Mouse (Mus musculus) naive thymus-derived CD4-positive, alpha-beta T cell, adult 2 months (primary cell): ENCODE data around the gene Ccdc88c.

Experiments
- DNase-seq: peaks from one replicate; pipeline ENCODE4 v3.0.0-alpha.2; 2011; ENCODE audit warnings: low read depth

Ccdc88c gene

DNA sequence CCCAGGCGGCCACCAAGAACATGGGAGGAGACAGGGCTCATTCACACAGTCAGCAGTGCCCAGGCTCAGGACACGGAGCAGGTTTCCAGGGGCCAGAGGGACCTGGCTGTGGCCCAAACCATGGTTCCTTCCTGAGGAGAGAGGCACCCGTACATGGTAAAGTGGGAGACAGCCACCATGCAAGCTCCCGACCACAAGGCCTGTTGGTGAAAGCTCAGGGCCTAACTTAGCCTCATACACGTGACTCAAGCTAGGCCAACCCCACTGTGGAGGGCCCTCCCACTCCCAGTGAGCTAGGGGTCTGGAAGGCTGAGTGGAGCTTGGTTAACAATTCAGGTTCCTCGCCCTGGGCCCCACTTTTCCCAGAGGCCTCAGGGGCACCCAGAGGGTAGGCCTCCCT, 150.9 kb downstream of the Ccdc88c start:
- DNase-seq = no peak

DNA sequence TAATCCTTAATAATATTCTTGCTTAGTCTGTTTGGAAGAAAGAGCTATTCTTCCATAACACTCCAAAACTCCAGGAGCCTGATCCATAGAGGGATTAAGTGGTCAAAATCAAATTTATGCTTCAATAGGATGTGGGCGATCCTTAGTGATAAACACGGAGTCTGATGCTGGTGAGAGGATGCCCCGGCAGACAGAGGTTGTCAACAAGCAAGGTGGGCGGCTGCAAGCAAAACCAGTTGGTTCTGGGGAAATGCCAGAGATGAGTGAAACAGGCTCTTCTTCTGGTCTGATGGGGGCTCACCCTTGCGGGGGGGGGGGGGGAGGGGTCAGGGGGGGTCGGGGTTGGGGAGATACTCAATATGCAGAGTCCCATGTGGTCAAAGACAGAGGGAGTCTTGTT, 152.9 kb downstream of the Ccdc88c start:
- no peak for DNase-seq

DNA sequence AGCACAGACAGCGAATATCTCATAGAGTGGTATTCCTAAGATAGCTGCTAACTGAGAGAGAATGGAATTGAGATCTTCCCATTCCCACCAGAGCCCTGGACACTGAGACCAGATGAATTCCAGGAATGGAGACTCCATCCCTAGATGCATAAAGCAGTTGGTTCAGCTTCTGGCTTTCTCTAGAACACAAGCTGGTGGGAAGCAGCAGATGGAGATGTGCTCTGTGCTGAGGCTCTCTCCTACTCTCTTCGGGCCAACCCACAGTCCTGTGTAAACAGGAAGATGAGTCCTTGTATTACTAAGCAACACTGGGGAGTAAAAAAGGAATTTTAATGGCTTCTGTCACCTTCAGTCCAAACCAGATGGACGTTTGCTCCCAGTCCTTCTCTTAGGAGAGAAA, 153.3 kb downstream of the Ccdc88c start:
- DNase-seq = no peak

DNA sequence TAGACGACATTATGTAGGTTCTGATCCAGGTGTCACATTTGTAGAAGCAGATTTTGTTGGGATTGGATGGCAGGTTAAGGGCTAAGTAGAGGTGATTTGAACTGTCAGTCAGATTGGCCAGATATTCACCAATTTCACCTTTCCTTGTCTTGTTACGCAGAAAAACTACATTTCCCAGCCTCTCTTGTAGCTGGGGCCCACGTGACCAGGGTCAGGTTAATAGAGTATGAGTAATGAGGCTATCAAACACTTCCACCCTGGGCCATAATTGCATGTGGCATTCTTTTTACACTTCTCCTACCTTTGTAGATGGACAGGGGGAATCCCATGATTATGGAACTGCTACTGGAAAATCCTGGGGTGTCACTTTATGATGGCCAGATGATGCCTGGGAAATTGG, 155.2 kb downstream of the Ccdc88c start:
- DNase-seq = no peak

DNA sequence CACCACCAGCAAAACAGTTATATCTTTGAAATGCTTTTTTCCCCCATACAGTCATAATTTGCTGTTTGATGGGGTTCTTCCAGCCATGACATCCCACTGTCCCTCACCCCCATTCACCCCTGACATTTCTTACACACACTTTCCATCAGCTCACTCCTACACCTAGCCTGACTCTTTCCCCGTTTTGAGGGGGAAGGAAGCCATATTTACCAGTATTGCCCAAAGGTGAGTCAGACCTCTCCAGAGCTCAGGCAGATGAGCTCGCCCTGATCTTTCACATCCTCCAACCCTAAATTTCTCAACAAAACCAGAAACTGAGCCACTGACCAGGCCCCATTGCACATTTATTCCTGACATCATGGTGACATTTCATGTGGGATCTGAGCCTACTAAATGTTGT, 157.0 kb downstream of the Ccdc88c start:
- no peak for DNase-seq

DNA sequence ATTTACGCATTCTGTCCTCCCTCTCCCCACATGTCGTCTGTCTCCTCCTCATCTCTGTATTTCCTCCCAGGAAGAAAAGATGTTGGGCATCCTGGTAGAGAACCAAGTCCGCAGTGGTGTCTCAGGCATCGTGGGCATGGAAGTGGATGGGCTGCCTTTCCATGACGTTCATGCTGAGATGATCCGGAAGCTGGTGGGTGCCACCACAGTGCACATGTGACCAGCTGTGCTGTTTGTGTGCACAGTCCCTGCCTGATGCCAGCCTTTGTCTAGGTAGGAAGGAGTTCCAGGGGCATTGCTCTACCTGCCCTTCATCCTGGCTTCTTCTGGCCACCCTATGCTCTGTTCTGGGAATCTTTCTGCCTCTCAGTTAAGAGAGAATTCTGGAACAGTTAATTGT, 157.6 kb downstream of the Ccdc88c start:
- no peak for DNase-seq

DNA sequence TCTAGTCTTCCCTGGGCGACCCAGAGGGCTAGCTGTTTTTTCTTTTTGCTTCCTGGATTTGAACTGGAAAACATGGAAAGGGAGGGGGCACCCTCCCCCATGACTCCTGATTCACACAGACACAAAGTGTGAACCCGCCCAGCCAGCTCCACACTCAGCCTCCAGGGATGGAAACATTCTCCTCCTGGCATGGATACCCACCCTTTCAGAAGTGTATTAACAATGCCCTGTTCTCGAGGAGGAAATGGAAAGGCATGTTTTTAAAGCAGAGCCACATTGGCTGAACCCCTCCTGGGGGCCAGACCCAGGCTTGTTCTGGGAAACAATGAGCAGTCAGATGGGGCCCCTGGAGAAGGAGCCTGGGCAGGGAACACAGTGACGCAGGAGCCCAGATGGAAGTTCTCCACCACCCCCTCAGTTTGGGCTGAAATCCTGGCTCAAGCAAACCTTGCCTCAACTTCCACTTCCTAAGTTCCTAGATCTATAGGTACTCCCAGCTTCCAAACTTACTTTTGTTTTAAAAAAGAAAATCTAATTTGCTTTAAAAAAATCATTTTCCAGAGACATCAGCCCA, 160.7 kb downstream of the Ccdc88c start:
- no peak for DNase-seq

DNA sequence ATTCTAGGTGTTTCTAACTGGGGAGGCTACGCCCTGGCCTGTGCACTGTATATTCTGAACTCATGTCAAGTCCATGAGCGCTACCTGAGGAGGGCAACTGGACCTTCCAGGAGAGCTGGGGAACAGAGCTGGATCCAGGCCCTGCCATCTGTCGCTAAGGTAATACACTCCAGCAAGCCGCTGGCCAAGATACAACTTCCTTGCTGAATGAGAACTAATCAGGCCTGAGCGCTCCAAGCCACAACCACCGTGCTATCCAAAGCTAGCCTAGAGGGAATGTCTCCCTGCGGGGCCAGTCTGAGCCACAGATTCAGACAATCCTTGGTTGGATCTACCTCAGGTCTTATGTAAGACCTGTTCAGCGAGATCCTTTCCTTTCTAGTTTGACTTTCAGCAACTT, 161.8 kb downstream of the Ccdc88c start:
- no peak for DNase-seq

DNA sequence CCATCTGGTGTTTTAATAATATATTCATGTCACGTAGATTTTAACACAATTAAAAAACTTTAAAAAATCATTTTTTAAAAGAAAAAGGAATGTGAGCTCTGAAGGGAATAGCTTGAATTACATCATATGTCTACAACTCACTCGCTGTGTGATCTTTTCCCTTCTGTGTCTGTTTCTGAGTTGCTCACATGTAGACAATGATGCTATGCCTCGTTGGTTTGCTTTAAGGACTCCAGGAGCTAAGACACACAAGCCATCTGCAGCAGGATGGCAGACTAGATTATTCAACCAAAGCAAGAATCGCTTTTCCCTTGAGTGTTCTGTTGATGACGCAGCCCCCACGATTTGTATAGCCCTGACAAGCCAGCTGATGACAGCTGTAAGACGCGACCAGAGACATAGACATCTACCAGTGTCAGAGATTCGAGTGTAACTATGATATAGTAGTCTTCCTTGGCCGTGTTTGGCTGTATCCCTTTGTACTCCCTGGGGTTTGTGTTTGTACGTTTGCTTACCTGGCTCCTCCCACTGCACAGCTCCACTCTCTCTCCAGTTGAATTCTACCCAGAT, 163.3 kb downstream of the Ccdc88c start:
- no peak for DNase-seq

DNA sequence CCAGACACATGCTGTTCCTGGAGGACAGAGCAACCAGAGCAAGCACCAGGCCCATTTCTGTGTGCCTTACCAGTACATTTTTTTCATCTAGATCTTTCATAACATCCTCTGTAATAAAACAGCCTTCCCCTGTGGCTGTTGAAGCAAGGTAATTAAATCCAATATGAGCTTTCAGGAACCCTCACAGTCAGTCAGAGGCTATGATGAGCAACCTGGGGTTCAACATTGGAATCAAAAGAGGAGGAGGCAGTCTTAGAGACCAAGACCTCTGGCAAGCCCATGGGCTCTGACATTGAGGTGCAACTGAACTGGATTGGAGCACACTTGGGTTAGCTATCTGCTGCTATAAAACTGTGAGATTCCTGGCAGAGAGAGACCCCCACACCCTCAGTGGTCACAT, 163.8 kb downstream of the Ccdc88c start:
- DNase-seq = no peak

DNA sequence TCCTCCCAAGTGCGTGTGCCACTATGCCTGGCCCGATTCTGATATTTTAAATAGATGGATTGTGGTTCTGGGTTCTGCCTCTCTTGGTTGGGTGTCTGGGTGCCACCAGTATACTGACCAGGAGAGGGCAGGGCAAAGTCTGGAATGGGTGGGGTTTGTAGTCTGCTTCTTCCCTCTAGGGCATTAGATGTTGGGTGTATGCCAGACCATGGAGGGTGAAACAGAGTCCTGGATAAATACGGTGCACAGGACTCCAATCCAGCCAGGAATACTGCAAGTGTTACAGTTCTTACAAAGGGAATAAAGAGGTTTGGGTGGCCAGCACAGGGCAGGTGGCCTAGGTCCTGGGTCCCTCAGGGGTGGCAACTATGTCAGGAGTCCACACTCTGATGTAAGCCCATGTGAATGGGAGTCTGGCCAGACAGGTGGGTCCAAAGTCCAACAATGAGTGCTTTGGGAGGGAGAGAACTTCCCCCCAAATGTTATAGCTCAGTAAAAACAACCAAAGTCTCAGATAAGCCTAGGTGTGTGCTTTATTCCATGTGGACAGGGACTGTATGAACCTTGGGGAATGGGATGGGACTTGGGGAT, 165.9 kb downstream of the Ccdc88c start:
- DNase-seq = no peak

DNA sequence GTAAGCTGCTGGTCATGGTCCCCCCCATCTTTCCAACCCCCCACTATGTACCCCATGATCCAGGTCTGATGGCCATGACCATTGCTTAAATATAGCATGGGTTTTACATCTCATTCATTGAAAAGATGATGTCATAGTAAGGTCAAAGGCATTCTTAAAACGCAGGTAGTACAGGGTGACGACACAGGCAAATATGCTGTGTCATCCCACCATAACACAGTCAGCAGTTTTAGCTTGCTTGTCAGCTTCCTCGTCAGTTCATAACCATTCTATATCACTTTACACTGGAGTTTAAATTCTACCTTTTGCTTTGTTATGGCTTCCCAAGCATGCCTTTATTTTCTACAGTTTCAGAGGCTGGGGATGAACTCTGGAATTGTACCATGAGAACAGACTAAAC, 166.6 kb downstream of the Ccdc88c start:
- DNase-seq = no peak
